Mouse (Mus musculus): ENCODE results near the gene Pafah1b2.

Gene Pafah1b2

DNA sequence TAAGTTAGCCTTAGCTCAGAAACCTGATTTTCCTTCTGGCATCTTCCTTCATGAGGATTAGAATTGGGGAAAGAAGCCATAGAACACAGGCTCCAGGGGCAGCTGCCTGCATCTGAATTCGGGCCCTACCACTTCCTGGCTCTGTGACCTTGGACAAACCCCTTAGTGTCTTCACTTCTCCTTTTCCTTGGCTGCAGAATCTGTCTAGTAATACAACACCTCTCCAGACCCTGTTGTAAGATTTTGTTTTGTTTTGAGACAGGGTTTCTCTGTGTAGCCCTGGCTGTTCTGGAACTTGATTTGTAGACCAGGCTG is 2.9 kb downstream of the Pafah1b2 start:
- Histone ChIP-seq H3K4me3 (replicated peaks; ENCODE audit: low read length) (no peak overlapping the region), H3K27me3 (ENCODE audit: insufficient read depth, low read length) (no peaks in the 10 kb centered on the region), H3K36me3 (ENCODE audit: insufficient read depth, low read length) (no peaks in the 10 kb centered on the region), H3K4me1 (replicated peaks; ENCODE audit: low read depth, low read length) (peaks cover 58% of the 10 kb centered on the region), H3K9me3 (ENCODE audit: low read length) (no peaks in the 10 kb centered on the region)
- TF ChIP-seq POU5F1 (IDR thresholded peaks at IDR 0.05; ENCODE audit: borderline replicate concordance, low read length) (no peak), CTCF (conservative IDR thresholded peaks at IDR 0.05; ENCODE audit: low read length) (no peak), NANOG (IDR thresholded peaks at IDR 0.05; ENCODE audit: borderline replicate concordance, low read length) (no peak)

DNA sequence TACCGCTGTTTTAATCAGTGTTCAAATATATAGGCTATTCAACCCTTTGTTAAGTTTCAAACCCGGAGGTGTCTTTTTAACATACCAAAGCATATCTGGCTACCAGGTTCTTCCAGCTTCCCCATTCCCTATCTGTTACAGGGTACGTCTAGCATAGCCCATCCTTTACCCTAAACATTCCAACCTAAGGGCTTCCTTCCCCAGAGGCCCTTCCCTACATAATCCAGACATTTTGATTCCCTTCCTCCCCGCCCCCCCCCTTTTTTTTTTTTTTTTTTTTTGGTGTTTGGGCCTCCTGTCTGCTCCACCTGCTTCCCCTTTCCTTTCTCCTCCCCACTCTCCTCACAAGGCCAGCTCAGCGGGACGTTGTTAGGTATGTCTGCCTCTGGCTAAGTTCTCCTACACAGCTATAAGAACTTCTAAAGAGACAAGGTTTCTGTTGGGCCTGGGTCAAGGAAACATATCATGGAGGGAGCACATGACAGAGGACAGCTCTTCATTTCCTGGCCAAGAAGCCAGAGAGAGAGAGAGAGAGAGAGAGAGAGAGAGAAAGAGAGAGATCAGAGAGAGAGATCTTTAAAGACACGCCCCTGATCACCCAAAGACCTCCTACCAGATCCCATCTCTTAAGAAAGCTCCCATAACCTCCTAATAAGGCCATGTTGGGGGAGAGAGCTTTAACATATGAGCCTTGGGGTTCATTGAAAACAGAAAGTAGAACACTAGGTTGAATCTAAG is 3.4 kb downstream of the Pafah1b2 start:
- no peaks in the 10 kb centered on the region for H3K36me3 ChIP-seq (ENCODE audit: insufficient read depth, low read length)
- H3K9me3 ChIP-seq (ENCODE audit: low read length): no peaks in the 10 kb centered on the region
- no peak for TF ChIP-seq NANOG (IDR thresholded peaks at IDR 0.05; ENCODE audit: borderline replicate concordance, low read length)
- no peak for TF ChIP-seq CTCF (conservative IDR thresholded peaks at IDR 0.05; ENCODE audit: low read length)
- no peak for TF ChIP-seq POU5F1 (IDR thresholded peaks at IDR 0.05; ENCODE audit: borderline replicate concordance, low read length)
- no peaks in the 10 kb centered on the region for H3K27me3 ChIP-seq (ENCODE audit: insufficient read depth, low read length)
- no peak overlapping the region for H3K4me3 ChIP-seq (replicated peaks; ENCODE audit: low read length)
- peaks cover 52% of the 10 kb centered on the region for H3K4me1 ChIP-seq (replicated peaks; ENCODE audit: low read depth, low read length)

DNA sequence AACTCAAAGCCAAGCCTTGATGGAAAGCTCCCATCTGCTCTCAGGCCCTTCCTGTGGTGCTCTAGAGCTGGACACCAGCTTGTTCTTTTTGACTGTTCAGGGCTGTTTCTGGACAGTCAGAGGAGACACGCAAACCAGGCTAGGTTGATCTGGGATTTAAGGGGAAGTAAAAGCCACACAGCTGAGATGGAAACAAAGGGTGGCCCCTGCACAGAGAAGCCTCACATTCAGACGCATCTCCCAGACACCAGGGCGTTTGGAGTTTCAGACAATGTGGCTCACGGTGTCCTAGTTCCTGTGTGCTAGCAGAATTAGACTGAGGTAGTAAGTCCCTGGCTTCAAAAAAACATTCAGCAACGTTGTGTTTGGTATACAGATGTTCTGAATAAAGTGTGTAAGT is 6.3 kb downstream of the Pafah1b2 start:
- Histone ChIP-seq H3K36me3 (ENCODE audit: insufficient read depth, low read length) (no peaks in the 10 kb centered on the region), H3K4me1 (replicated peaks; ENCODE audit: low read depth, low read length) (peaks cover 33% of the 10 kb centered on the region), H3K4me3 (replicated peaks; ENCODE audit: low read length) (no peak overlapping the region), H3K27me3 (ENCODE audit: insufficient read depth, low read length) (no peaks in the 10 kb centered on the region), H3K9me3 (ENCODE audit: low read length) (no peaks in the 10 kb centered on the region)
- TF ChIP-seq POU5F1 (IDR thresholded peaks at IDR 0.05; ENCODE audit: borderline replicate concordance, low read length) (no peak), NANOG (IDR thresholded peaks at IDR 0.05; ENCODE audit: borderline replicate concordance, low read length) (no peak), CTCF (conservative IDR thresholded peaks at IDR 0.05; ENCODE audit: low read length) (no peak)

DNA sequence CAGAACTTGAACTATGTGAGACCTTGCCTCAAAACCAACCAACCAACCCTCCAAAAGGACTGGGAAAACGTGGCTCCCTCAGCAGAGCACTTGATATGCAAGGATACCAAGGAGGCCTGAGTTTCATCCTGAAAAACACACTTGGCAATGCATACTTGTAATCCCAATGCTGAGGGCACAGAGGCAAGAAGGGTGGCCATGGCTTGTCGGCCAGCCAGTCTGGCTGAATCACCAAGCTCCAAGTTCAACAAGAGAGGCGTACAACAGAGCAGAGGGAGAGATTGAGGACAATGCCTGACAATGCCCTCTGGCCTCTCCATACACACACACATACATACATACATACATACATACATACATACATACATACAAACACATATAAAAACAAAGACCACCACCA is 8.0 kb downstream of the Pafah1b2 start:
- peaks cover 18% of the 10 kb centered on the region for H3K4me1 ChIP-seq (replicated peaks; ENCODE audit: low read depth, low read length)
- H3K9me3 ChIP-seq (ENCODE audit: low read length): no peaks in the 10 kb centered on the region
- TF ChIP-seq CTCF (conservative IDR thresholded peaks at IDR 0.05; ENCODE audit: low read length) (no peak), POU5F1 (IDR thresholded peaks at IDR 0.05; ENCODE audit: borderline replicate concordance, low read length) (no peak), NANOG (IDR thresholded peaks at IDR 0.05; ENCODE audit: borderline replicate concordance, low read length) (no peak)
- H3K36me3 ChIP-seq (ENCODE audit: insufficient read depth, low read length): no peaks in the 10 kb centered on the region
- no peak overlapping the region for H3K4me3 ChIP-seq (replicated peaks; ENCODE audit: low read length)
- H3K27me3 ChIP-seq (ENCODE audit: insufficient read depth, low read length): no peaks in the 10 kb centered on the region

DNA sequence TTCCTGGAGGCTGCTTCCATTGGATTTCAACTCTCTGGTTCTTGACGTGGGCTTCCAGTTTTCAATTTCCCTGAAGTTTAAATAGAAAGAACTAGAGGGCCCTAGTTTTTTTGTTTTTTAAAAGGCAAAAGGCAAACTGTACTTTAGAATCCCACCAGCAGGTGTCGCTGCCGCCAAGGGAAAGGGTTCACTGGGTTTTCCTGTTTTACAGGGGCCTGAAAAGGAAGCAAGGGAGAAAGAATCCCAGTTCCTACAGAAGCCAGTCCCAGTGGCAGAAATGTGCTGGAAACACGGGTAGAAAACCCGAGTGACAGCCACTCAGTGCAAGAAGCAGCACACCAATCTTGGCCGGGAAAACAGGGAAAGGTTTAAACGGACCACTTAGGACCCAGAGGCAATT is 8.8 kb downstream of the Pafah1b2 start:
- Histone ChIP-seq H3K27me3 (ENCODE audit: insufficient read depth, low read length) (no peaks in the 10 kb centered on the region), H3K4me1 (replicated peaks; ENCODE audit: low read depth, low read length) (peaks cover 10% of the 10 kb centered on the region), H3K4me3 (replicated peaks; ENCODE audit: low read length) (no peak overlapping the region), H3K36me3 (ENCODE audit: insufficient read depth, low read length) (no peaks in the 10 kb centered on the region), H3K9me3 (ENCODE audit: low read length) (no peaks in the 10 kb centered on the region)
- TF ChIP-seq CTCF (conservative IDR thresholded peaks at IDR 0.05; ENCODE audit: low read length) (peak; percentile 69), NANOG (IDR thresholded peaks at IDR 0.05; ENCODE audit: borderline replicate concordance, low read length) (no peak), POU5F1 (IDR thresholded peaks at IDR 0.05; ENCODE audit: borderline replicate concordance, low read length) (no peak)

DNA sequence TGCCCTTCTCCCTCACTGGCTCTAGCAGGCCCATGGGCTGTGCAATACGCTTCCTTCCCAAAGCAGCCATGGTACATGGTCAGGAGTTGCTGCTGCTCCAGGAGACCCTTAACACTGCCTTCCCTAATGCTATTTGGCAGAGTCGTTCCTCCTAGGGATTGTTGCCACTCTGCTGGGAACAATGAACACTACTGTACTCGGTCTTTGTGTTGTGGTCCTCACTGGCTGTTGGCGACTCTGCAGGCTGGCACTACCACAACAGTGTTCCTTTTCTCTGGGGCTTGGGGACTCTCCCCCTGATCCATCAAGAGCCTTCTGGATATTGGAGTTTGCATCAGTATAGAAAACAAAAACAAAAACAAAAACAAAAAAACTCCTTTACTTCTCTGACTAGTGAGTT is 13.5 kb downstream of the Pafah1b2 start:
- Histone ChIP-seq H3K27me3 (ENCODE audit: insufficient read depth, low read length) (no peaks in the 10 kb centered on the region), H3K9me3 (ENCODE audit: low read length) (no peaks in the 10 kb centered on the region), H3K36me3 (ENCODE audit: insufficient read depth, low read length) (no peaks in the 10 kb centered on the region), H3K4me1 (replicated peaks; ENCODE audit: low read depth, low read length) (no peaks in the 10 kb centered on the region), H3K4me3 (replicated peaks; ENCODE audit: low read length) (no peak overlapping the region)
- no peak for TF ChIP-seq CTCF (conservative IDR thresholded peaks at IDR 0.05; ENCODE audit: low read length)
- no peak for TF ChIP-seq POU5F1 (IDR thresholded peaks at IDR 0.05; ENCODE audit: borderline replicate concordance, low read length)
- TF ChIP-seq NANOG (IDR thresholded peaks at IDR 0.05; ENCODE audit: borderline replicate concordance, low read length): no peak

DNA sequence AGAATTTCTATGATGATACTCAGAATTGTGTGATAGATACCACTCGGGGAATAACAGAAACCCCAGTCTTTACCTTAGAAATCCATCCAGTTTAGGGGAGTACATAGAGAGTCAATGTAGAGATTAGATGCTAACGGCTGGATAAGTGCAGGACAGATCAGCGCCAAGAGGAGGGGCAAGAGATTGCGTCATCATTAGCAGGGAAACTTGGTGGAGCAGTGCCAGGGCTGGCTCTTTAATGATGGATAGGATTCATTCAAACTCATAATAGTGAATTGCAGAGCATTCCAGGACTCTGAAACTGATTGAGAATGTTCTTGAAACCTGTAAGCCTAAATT is 27.3 kb downstream of the Pafah1b2 start:
- H3K27me3 ChIP-seq (ENCODE audit: insufficient read depth, low read length): no peaks in the 10 kb centered on the region
- peaks cover 44% of the 10 kb centered on the region for H3K4me1 ChIP-seq (replicated peaks; ENCODE audit: low read depth, low read length)

DNA sequence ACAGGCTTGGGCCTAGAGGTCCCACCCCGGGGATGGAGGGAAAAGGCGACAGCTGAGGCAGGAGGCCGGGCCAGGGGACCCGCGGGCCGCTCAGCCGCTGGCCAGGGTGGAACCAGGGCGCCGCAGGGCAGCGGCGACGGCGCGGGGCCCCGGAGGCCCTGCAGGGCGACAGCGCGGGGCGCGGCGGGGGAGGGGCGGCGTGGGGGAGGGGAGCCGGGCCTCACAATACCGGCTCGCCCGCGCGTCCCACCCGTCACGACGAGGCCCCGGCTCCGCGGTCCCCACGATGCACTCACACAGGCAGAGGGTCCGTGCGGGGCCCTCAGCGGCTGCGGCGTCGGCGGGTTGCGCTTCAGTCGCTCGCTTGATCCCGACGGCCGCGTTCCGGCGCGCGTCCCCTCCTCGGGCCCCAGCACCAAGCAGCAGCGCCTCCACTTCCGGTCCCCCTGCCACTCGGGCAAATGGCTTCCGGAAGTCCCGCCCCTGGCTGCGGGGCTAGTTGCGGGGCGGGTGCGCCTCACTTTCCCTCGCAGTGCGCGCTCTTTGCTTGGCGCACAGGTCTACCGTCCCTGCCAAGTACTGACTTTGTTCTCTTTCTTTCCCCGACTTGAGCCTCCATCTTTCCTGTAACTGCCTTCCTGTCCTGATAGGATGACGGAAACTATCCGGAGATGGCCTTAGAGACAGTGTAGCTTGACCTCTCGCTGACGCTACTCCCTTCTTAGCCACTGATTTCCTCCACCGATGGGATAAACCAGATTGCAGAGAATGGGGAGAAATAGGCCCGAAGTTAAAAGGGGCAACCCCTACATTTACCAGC is 27.9 kb downstream of the Pafah1b2 start:
- peaks cover 9% of the 10 kb centered on the region for H3K36me3 ChIP-seq (ENCODE audit: insufficient read depth, low read length)
- TF ChIP-seq CTCF (conservative IDR thresholded peaks at IDR 0.05; ENCODE audit: low read length): no peak
- no peak for TF ChIP-seq NANOG (IDR thresholded peaks at IDR 0.05; ENCODE audit: borderline replicate concordance, low read length)
- no peak for TF ChIP-seq POU5F1 (IDR thresholded peaks at IDR 0.05; ENCODE audit: borderline replicate concordance, low read length)
- H3K9me3 ChIP-seq (ENCODE audit: low read length): no peaks in the 10 kb centered on the region
- peaks cover 48% of the 10 kb centered on the region for H3K4me1 ChIP-seq (replicated peaks; ENCODE audit: low read depth, low read length)
- H3K27me3 ChIP-seq (ENCODE audit: insufficient read depth, low read length): no peaks in the 10 kb centered on the region
- peak overlapping the region; percentile 84 for H3K4me3 ChIP-seq (replicated peaks; ENCODE audit: low read length)

More for the DNA sequence above, 27.3 kb downstream of the Pafah1b2 start:
- H3K4me3 ChIP-seq (replicated peaks; ENCODE audit: low read length): peak overlapping the region; percentile 84
- H3K9me3 ChIP-seq (ENCODE audit: low read length): no peaks in the 10 kb centered on the region
- TF ChIP-seq NANOG (IDR thresholded peaks at IDR 0.05; ENCODE audit: borderline replicate concordance, low read length) (no peak), CTCF (conservative IDR thresholded peaks at IDR 0.05; ENCODE audit: low read length) (no peak), POU5F1 (IDR thresholded peaks at IDR 0.05; ENCODE audit: borderline replicate concordance, low read length) (no peak)
- H3K36me3 ChIP-seq (ENCODE audit: insufficient read depth, low read length): peaks cover 9% of the 10 kb centered on the region

All from E14TG2a.4 (cell line).